Mouse (Mus musculus) liver, adult 2 months (tissue): ENCODE measurements at regions not wholly inside any gene's neighbourhood (a gene's known extent, or its start where the extent isn't known, plus 50 kb on each side); places are given as distances from the start of the nearest gene placed in this dataset.

Source experiments
- DNase-seq: peaks from one replicate; pipeline ENCODE4 v3.0.0-alpha.2; 2011; ENCODE audit warnings: low read depth, low spot score; ENCODE audit errors: extremely low read depth
- H3K27ac ChIP-seq: fragments of 200-500 bp; replicated peaks from 2 replicates; pipeline ENCODE4 v1.5.1; 2012; ENCODE audit warnings: low read depth, mild to moderate bottlenecking, control low read depth, inconsistent platforms, low read length; ENCODE audit not compliant: insufficient read depth
- H3K27me3 ChIP-seq: fragments of 200-500 bp; 2 replicates; pipeline ENCODE4 v1.6.1; 2012; ENCODE audit warnings: mild to moderate bottlenecking, moderate library complexity, low read length, inconsistent platforms; ENCODE audit not compliant: control insufficient read depth, insufficient read depth
- H3K36me3 ChIP-seq: fragments of 200-500 bp; 2 replicates; pipeline ENCODE4 v1.6.1; 2012; ENCODE audit warnings: low read length, inconsistent platforms; ENCODE audit not compliant: control insufficient read depth, insufficient read depth
- H3K4me1 ChIP-seq: fragments of 200-500 bp; 2 replicates; pipeline ENCODE4 v1.6.1; 2011; ENCODE audit warnings: low read length; ENCODE audit not compliant: control insufficient read depth, insufficient read depth
- H3K4me3 ChIP-seq: fragments of 200-500 bp; 2 replicates; pipeline ENCODE4 v1.5.1; 2011; ENCODE audit warnings: low read depth, mild to moderate bottlenecking, control low read depth, low read length, moderate library complexity; ENCODE audit not compliant: insufficient read depth
- H3K79me2 ChIP-seq: fragments of 200-500 bp; 2 replicates; pipeline ENCODE4 v1.6.1; 2012; ENCODE audit warnings: inconsistent platforms, mild to moderate bottlenecking, low read length, moderate library complexity; ENCODE audit not compliant: control insufficient read depth, insufficient read depth
- H3K9ac ChIP-seq: fragments of 200-500 bp; 2 replicates; pipeline ENCODE4 v1.6.1; 2012; ENCODE audit warnings: low read depth, mild to moderate bottlenecking, control low read depth, inconsistent platforms, low read length
- CTCF ChIP-seq: fragments of 200-500 bp; IDR thresholded peaks from 2 replicates; pipeline ENCODE4 v1.5.1; 2011; ENCODE audit warnings: low read depth, low read length, control low read depth
- POLR2A ChIP-seq: fragments of 200-500 bp; IDR thresholded peaks from 2 replicates; pipeline ENCODE4 v1.6.1; 2011; ENCODE audit warnings: low read length, control low read depth; ENCODE audit not compliant: insufficient read depth; ENCODE audit errors: extremely low read depth
- WGBS: fragments of 180-500 bp; shearing (Covaris S2); methylation state at CpG from one replicate; pipeline ENCODE4 v1.1.7; 2018; 5-methylcytosine and 5-hydroxymethylcytosine counted together

DNA sequence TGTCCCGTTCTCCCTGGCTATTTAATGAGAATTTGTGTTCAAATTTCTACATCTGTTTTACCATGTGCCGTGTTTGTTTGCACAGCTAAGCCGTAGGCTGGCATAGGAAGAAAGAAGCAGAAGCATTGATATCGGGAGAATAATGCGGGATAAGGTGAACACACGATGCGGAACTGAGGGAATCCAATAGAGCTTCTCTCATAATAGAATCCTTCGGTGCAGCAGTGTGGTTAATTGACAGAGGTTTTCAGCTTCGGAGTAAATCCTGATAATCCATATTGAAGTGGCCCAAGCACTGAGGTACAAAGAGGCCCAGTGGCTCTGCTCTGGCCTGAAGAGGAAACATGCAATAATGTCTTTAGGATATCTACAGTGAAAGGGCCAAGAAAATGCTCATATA is 172.2 kb upstream of the Cdh9 start:
- WGBS = 90% methylated on average over 9 of the region's 9 CpGs
- Histone ChIP-seq H3K9ac (no peak overlapping the region), H3K27ac (no peak overlapping the region), H3K27me3 (no peaks in the 10 kb centered on the region), H3K4me1 (no peaks in the 10 kb centered on the region), H3K36me3 (no peaks in the 10 kb centered on the region), H3K79me2 (no peaks in the 10 kb centered on the region), H3K4me3 (no peak overlapping the region)
- TF ChIP-seq POLR2A (no peak), CTCF (no peak)
- no peak for DNase-seq

DNA sequence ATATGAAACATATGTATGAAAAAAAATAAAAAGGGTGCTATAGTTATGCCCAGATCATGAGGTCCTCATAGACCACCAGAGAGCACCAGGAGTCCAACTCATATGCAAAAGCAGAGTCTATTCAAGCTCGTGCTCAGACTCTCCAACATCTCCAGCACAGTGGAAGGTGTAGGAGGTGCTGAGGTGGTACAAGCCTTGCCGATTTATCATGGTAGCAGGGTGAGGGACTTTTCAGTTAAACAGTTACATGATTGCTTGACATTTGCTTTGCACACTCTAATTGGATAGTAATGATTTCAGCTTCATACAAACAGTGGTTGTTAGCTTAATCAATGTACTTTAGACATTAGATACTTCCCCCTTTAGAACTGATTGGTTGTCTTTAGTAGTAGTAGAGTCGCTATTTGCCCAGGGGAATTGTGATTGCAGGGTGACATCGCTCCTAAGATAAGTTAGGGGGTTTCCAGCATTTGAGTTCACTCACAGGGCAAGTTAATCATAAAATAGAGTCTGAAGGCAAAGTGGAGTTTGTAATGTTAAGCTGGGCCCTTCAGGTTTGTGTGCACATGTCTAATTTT is 162.3 kb upstream of the Cdh9 start:
- H3K27me3 ChIP-seq = no peaks in the 10 kb centered on the region
- TF ChIP-seq CTCF = no peak
- TF ChIP-seq POLR2A = no peak
- no peaks in the 10 kb centered on the region for H3K4me1 ChIP-seq
- DNase-seq = peak; percentile 64
- H3K36me3 ChIP-seq = no peaks in the 10 kb centered on the region
- no peaks in the 10 kb centered on the region for H3K79me2 ChIP-seq
- H3K9ac ChIP-seq = no peak overlapping the region
- no peak overlapping the region for H3K4me3 ChIP-seq
- H3K27ac ChIP-seq = no peak overlapping the region
- 16% methylated on average over 4 of the region's 4 CpGs for WGBS

DNA sequence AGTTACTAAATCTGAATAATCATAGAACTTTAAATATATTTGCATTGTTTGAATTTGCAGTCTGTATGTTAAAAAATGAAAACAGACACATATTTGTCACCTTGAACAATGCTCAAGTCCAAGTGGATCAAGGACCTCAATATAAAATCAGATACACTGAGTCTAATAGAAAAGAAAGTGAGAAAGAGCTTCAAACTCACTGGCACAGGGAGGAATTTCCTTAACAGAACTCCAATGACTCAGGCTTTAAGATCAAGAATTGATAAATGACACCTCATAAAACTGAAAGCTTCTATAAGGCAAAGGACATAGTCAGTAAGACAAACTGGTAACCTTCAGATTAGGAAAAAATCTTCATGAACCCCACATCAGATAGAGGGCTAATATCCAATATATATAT is 161.8 kb upstream of the Cdh9 start:
- Histone ChIP-seq H3K4me1 (no peaks in the 10 kb centered on the region), H3K27me3 (no peaks in the 10 kb centered on the region), H3K79me2 (no peaks in the 10 kb centered on the region), H3K9ac (no peak overlapping the region), H3K4me3 (no peak overlapping the region), H3K36me3 (no peaks in the 10 kb centered on the region), H3K27ac (no peak overlapping the region)
- no peak for TF ChIP-seq CTCF
- TF ChIP-seq POLR2A = no peak
- no peak for DNase-seq

DNA sequence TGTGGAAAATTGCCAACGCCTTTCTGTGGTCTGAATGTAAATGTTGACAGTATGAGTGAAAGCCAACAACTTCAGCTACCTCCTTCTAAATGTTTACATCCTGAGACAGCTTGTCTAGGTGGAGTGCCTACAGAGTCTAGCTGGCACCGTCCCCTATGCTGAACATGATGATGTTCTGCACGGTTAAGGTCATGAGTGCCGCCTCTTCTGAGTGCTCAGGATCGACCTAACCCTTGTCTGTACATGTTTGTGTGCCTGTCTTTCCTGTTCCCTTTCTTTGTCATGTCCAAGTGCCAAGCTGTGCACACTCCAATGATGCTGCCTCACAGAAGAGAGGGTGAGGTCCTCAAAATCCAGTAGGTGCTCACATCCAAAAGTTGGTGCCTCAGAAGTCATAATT is 111.7 kb upstream of the Cdh9 start:
- no peak overlapping the region for H3K9ac ChIP-seq
- WGBS = 79% methylated on average over 5 of the region's 5 CpGs
- no peak for DNase-seq
- H3K36me3 ChIP-seq = no peaks in the 10 kb centered on the region
- TF ChIP-seq POLR2A (no peak), CTCF (no peak)
- H3K27me3 ChIP-seq = no peaks in the 10 kb centered on the region
- no peak overlapping the region for H3K27ac ChIP-seq
- no peaks in the 10 kb centered on the region for H3K79me2 ChIP-seq
- H3K4me1 ChIP-seq = no peaks in the 10 kb centered on the region
- H3K4me3 ChIP-seq = no peak overlapping the region

DNA sequence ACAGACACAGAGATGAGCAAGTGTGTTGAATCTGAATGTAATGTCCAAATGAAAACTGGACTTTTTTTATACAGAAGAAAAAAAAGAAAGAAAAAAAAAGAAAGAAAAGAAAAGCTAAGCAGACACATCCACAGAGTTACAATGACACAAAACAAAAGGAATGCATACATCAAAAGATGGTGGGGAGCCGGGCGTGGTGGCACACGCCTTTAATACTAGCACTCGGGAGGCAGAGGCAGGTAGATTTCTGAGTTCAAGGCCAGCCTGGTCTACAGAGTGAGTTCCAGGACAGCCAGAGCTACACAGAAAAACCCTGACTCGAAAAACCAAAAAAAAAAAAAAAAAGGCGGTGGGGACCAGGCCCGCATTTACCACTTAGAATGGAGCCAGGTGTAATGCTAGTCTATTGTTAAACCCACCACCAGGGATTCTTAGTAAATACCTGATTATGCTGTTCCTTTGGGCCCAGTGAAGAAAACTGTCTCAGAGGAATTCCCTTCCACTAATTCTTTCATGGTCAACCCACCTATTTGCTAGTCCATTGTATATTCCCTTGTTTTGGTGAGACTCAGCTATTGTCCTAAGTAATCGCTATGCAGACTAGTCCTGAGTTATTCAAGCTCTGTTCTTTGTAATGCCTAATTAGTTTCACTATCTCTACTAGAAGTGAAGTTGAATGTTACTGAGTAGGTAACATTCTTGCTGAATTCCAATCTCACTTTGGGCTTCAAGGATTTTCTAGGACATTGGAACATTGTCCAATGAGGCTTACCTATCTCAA is 99.0 kb upstream of the Cdh9 start:
- 89% methylated on average over 8 of the region's 8 CpGs for WGBS
- Histone ChIP-seq H3K4me1 (no peaks in the 10 kb centered on the region), H3K9ac (no peak overlapping the region), H3K4me3 (no peak overlapping the region), H3K79me2 (no peaks in the 10 kb centered on the region), H3K27ac (no peak overlapping the region), H3K27me3 (no peaks in the 10 kb centered on the region), H3K36me3 (no peaks in the 10 kb centered on the region)
- TF ChIP-seq POLR2A (no peak), CTCF (no peak)
- no peak for DNase-seq

DNA sequence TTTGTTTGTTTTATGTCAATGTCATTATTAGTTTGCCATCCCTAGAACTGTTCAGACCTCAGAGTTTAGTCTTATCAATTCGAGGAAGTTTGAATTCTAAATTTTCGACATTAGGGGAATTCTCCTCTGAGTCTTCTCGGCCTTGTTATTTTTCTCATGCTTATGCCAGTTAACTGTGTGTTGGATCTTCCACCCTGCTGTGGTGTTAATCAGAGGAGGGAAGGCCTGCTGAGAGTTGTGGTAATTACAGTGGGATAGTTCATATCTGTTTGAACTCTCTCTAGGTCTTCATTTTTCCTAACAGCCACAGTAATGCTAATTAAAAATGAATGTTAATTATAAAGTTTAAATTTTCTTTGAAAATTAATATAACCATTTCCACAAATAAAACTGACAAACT is 88.9 kb upstream of the Cdh9 start:
- no peak for TF ChIP-seq POLR2A
- TF ChIP-seq CTCF = no peak
- Histone ChIP-seq H3K9ac (no peak overlapping the region), H3K27ac (no peak overlapping the region), H3K36me3 (no peaks in the 10 kb centered on the region), H3K79me2 (no peaks in the 10 kb centered on the region), H3K4me1 (no peaks in the 10 kb centered on the region), H3K27me3 (no peaks in the 10 kb centered on the region), H3K4me3 (no peak overlapping the region)
- DNase-seq = no peak
- 57% methylated on average over 3 of the region's 3 CpGs for WGBS
